Mouse (Mus musculus) right cerebral cortex, adult 18-20 months (tissue): Measurements from ENCODE around the gene Scin.
A peak's percentile ranks its signal among the peaks of the same experiment; 100 is the strongest.

Experiments
- DNase-seq: peaks from one replicate; pipeline ENCODE4 v3.0.0; 2022; ENCODE audit warnings: mixed read lengths

Gene Scin

GRCm38 (mm10) chr12:40106874-40107273, 27.2 kb downstream of the Scin start:
- no peak for DNase-seq

- no peak for DNase-seq
Measured at GRCm38 (mm10) chr12:40104750-40105149, 29.3 kb downstream of the Scin start.

- DNase-seq: no peak
Measured at GRCm38 (mm10) chr12:40102359-40102758, 31.7 kb downstream of the Scin start.

GRCm38 (mm10) chr12:40099407-40099806, 34.6 kb downstream of the Scin start:
- DNase-seq: no peak

GRCm38 (mm10) chr12:40097449-40097848, 36.6 kb downstream of the Scin start:
- DNase-seq: no peak

GRCm38 (mm10) chr12:40097023-40097422, 37.0 kb downstream of the Scin start:
- no peak for DNase-seq

GRCm38 (mm10) chr12:40096453-40096852, 37.6 kb downstream of the Scin start:
- no peak for DNase-seq

GRCm38 (mm10) chr12:40090017-40090416, 44.0 kb downstream of the Scin start:
- DNase-seq: no peak

- peak; percentile 52 for DNase-seq
Measured at GRCm38 (mm10) chr12:40085731-40086322, 48.2 kb downstream of the Scin start.

- DNase-seq: no peak
Measured at GRCm38 (mm10) chr12:40082453-40083238, 51.4 kb downstream of the Scin start.

- DNase-seq: no peak
Measured at GRCm38 (mm10) chr12:40082048-40082447, 52.0 kb downstream of the Scin start.

GRCm38 (mm10) chr12:40073660-40074059, 60.4 kb downstream of the Scin start:
- no peak for DNase-seq

- DNase-seq: no peak
Measured at GRCm38 (mm10) chr12:40047024-40047423, 87.0 kb downstream of the Scin start.

GRCm38 (mm10) chr12:40043816-40044585, 90.0 kb downstream of the Scin start:
- DNase-seq: no peak

GRCm38 (mm10) chr12:40040067-40040466, 94.0 kb downstream of the Scin start:
- DNase-seq: peak; percentile 25

- DNase-seq: peak; percentile 90
Measured at GRCm38 (mm10) chr12:40037876-40038463, 96.1 kb downstream of the Scin start, which contains the start of gene Arl4a. Gene Arl4a, minus strand, starts transcription at chr12:40038025.

- DNase-seq: peak; percentile 98
Measured at GRCm38 (mm10) chr12:40037226-40037813, 96.7 kb downstream of the Scin start.

GRCm38 (mm10) chr12:40036666-40037065, 97.4 kb downstream of the Scin start:
- DNase-seq: no peak

GRCm38 (mm10) chr12:40035506-40035905, 98.5 kb downstream of the Scin start:
- DNase-seq: no peak

GRCm38 (mm10) chr12:40029201-40029600, 104.8 kb downstream of the Scin start:
- DNase-seq: no peak

GRCm38 (mm10) chr12:40027846-40028245, 106.2 kb downstream of the Scin start:
- no peak for DNase-seq

GRCm38 (mm10) chr12:40027444-40027843, 106.6 kb downstream of the Scin start:
- no peak for DNase-seq

- no peak for DNase-seq
Measured at GRCm38 (mm10) chr12:40023918-40024317, 110.1 kb downstream of the Scin start.
